Mouse (Mus musculus): ENCODE results near the gene Fbxo44. TPM values are rescaled to one million over a fixed set of nuclear protein-coding genes. Genes with fewer than 3 reads are reported as not detected.

Gene Fbxo44
- total RNA-seq, 2 experiments from 2014 or later: 6.3 to 9.1 TPM

Small RNA genes within 50 kb of the gene (microRNA-seq; reads per million reads assigned to microRNA genes)
- 0 reads per million in 2 experiments for gene Mir7022

Other genes with a start within 250 kb of the Fbxo44 start
- gene Plod1, start 223.7 kb downstream of the Fbxo44 start, total RNA-seq (2021): 10 to 100 TPM; 21.8 to 25.6 TPM
- gene 2510039O18Rik, start 219.6 kb downstream of the Fbxo44 start, total RNA-seq (2021): 10 to 100 TPM; 17.9 to 21.4 TPM
- gene Nppb, start 174.7 kb downstream of the Fbxo44 start, total RNA-seq (2021): not detected
- gene Nppa, start 159.8 kb downstream of the Fbxo44 start, total RNA-seq (2021): not detected
- 1 to 10 TPM; 3.9 to 4.6 TPM for gene Clcn6, start 121.7 kb downstream of the Fbxo44 start, total RNA-seq (2021)
- 1 to 10 TPM; 5.6 to 9.6 TPM for gene Mthfr, start 121.4 kb downstream of the Fbxo44 start, total RNA-seq (2021)
- 10 to 100 TPM in 1 of 2 experiments, 1 to 10 TPM in 1; 9.8 to 11.4 TPM for gene Agtrap, start 72.5 kb downstream of the Fbxo44 start, total RNA-seq (2021)
- 10 to 100 TPM; 10.9 to 12.6 TPM for gene Mad2l2, start 30.1 kb downstream of the Fbxo44 start, total RNA-seq (2021)
- gene Draxin, start 29.8 kb downstream of the Fbxo44 start, total RNA-seq (2021): under 1 TPM in 1 of 2 experiments, not detected in 1; 0.10 TPM
- 10 to 100 TPM; 32.7 to 33.5 TPM for gene Fbxo6, start 8.3 kb downstream of the Fbxo44 start, total RNA-seq (2021)
- gene Fbxo2, start 139 bp upstream of the Fbxo44 start, total RNA-seq (2021): not detected
- gene Disp3, start 127.5 kb upstream of the Fbxo44 start, total RNA-seq (2021): under 1 TPM in 1 of 2 experiments, not detected in 1; 0.10 TPM